Mouse (Mus musculus) right cerebral cortex, postnatal 36 days (tissue): ENCODE measurements around the gene H2-D1.
"Not testable (repeated sequence)": the region's sequence is repeated elsewhere in the genome, so short reads cannot be mapped to it uniquely, and the experiment has no call there.

Experiments
- DNase-seq, 2 experiments: peaks; one replicate each; pipeline ENCODE4 v3.0.0; 2022; ENCODE audit warnings: low spot score in 2 of 2, mixed read lengths in 1 of 2

H2-D1 gene

GRCm38 (mm10) chr17:35255704-35256103, 6.8 kb upstream of the H2-D1 start:
- DNase-seq: no peak

DNA sequence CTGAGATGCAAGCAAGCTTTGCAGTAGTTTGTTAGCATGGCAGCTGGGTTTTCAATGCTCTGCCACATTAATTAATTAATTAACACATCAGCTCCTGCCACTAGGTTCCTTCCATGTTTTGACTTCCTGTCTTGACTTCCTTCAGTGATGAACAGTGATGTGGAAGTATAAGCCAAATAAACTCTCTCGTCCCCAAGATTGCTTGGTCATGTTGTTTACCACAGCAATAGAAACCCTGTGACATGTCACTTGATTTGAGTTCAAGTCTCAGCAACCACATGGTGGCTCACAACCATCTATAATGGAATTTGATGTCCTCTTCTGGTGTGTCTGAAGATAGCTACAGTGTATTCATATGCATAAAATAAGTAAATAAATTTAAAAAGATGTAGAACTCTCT, 5.2 kb upstream of the H2-D1 start:
- DNase-seq: no peak

DNA sequence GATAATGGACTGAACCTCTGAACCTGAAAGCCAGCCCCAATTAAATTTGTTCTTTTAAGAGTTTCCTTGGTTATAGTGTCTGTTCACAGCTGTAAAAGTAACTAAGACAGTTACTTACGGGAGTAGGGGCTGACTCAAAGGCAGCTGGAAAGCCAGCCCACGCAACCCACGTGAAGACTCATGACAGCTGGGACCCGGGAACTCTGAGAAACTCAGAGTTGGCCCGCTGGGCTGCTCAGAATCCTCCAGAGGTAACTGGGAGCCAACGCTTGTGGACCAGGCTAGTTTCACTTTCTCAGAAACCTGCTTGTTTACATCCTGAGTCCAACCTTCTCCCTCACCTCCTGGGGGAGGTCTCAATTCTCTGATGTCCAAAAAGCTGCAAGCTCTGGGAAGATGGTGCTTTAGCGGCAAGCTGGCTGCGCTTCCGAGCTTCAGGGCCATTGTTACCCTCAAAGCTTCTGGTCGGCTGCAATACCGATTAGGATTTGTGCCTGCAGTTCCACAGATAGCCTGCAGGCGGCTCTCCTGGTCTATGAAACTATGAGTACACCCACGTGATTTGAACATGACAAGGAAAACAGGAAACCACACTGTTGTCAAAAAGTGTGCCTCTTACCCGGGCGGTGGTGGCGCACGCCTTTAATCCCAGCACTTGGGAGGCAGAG, 4.6 kb upstream of the H2-D1 start:
- peak; percentile 89 to 90 for DNase-seq

- DNase-seq: no peak
Measured at GRCm38 (mm10) chr17:35258492-35259478, 3.7 kb upstream of the H2-D1 start.

GRCm38 (mm10) chr17:35259621-35260020, 2.9 kb upstream of the H2-D1 start:
- DNase-seq: no peak

- no peak for DNase-seq
Measured at GRCm38 (mm10) chr17:35261651-35262050, 879 bp upstream of the H2-D1 start.

GRCm38 (mm10) chr17:35263523-35263883, 973 bp downstream of the H2-D1 start:
- no peak for DNase-seq

- DNase-seq: no peak
Measured at GRCm38 (mm10) chr17:35267399-35268086, 5.0 kb downstream of the H2-D1 start.

GRCm38 (mm10) chr17:35269653-35270347, 7.3 kb downstream of the H2-D1 start:
- DNase-seq: no peak

DNA sequence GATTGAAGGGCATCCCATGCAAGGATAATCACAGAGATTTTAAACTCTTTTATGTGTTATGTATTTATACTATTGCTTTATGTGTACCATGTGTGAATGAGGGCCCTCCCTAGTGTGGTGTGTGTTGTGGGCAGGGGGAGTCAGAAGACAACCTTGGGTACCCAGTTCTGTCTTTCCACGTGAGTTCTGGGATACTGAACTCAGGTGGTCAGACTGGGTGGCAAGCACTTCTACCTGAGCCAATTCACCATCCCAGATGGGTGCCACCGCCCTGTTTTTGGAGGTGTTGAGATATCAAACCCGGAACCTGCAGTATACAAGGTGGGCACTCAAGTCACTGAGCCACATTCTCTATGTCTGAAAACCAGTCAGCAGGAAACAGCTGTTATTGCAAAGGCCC, 9.7 kb downstream of the H2-D1 start:
- DNase-seq: no peak

GRCm38 (mm10) chr17:35274770-35275169, 12.2 kb downstream of the H2-D1 start:
- DNase-seq: peak; percentile 52 to 60

- no peak for DNase-seq
Measured at GRCm38 (mm10) chr17:35276304-35276864, 13.9 kb downstream of the H2-D1 start.

GRCm38 (mm10) chr17:35278049-35278448, 15.5 kb downstream of the H2-D1 start:
- DNase-seq: no peak

DNA sequence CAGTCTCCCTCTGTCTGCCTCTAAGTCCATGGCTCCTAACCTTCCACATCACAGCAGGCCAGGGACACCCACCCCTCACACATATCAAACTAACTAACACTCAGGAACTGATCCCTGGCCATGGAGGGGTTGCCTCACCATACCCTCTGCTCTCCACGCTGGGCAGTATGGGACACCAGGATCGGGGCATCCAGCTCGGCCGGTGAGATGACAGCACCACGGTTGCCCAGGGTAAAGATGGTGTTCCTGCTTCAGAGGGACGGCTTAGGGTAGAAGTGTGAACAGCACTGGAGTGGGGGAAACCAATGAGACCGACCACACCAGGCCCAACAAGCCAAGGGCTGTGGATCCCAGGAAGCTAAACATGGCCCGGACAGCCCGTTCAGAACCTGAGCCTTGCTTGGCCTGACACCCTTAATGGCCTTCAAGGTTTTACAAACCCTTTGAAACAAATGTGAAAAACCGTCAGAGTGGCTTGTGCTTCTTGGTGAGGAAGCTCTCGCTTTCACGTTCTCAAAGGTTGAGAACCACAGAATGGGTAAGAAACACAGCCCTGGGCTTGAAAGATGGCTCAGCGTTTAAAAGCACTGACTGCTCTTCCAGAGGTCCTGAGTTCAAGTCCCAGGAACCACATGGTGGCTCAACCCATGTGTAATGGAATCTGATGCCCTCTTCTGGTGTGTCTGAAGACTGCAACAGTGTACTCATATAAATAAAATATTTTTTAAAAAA, 16.6 kb downstream of the H2-D1 start:
- DNase-seq: no peak

DNA sequence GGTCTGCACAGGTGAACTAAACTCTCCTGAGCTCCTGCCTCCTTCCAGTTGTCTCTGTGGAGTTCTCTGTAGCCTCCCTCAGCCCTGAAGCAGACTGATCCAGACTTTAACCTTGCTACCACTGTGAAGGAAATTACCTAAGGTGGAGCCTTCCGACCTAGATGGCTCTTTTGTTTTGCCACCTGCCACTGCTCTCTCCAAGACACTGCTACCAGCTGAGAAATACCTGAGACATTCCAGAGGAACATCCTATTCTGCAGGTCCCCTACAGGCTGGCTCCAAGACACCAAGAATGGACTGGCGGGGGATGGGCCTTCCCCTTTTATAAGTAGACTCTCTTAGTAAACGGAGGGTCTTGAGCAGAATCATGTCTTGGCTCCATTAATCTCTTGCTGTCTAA, 17.7 kb downstream of the H2-D1 start:
- no peak for DNase-seq

GRCm38 (mm10) chr17:35285431-35285830, 22.9 kb downstream of the H2-D1 start:
- DNase-seq: no peak

DNA sequence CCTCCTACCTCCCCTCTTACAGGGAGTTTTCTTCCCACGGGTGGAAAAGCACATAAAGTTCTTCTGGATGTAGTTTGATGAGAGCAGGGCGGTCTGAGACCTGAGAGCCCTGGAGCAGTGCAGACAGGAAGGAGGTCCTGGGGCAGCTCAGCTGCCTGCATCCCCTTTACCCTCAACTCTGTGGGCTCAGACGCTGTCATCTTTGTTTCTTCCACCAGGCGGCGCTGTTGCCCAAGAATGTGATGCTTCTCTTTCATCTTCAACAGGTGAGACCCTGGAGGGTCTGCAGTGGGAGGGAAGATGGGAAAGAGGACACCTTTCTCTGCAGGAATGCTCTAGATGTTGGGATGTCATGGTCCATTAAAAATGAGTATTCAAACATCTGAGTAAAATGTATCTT, 33.3 kb downstream of the H2-D1 start:
- DNase-seq: not testable (repeated sequence)

GRCm38 (mm10) chr17:35300261-35300945, 37.9 kb downstream of the H2-D1 start:
- DNase-seq: not testable (repeated sequence)

GRCm38 (mm10) chr17:35301645-35302258, 39.2 kb downstream of the H2-D1 start:
- peak; percentile 60 for DNase-seq

DNA sequence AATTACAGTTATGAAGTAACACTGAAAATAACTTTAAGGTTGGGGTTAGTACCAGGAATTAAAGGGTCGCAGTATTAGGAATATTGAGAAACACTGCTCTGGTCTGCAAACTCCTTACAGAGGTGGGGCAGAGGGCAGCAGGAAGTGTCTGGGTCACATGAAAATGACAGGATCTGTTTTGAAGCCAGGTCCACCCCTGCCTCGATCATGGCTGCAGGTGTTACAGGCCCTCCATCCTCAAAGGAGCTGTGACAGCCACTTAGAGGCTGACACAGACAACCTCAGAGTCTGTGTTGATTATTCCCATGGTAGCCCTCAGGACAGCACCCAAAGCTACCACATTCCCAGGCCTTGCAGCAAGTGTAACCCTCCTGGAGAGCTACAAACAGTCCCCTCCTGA, 40.7 kb downstream of the H2-D1 start:
- DNase-seq: no peak
